Mouse (Mus musculus) liver, adult 2 months (tissue): ENCODE results near the gene Acsf2. TPM values are rescaled to one million over a fixed set of nuclear protein-coding genes. Genes with fewer than 3 reads are reported as not detected.

ENCODE experiments used
- DNase-seq: peaks from one replicate; pipeline ENCODE4 v3.0.0-alpha.2; 2011; ENCODE audit warnings: low read depth, low spot score; ENCODE audit errors: extremely low read depth
- H3K27ac ChIP-seq: fragments of 200-500 bp; replicated peaks from 2 replicates; pipeline ENCODE4 v1.5.1; 2012; ENCODE audit warnings: low read depth, mild to moderate bottlenecking, control low read depth, inconsistent platforms, low read length; ENCODE audit not compliant: insufficient read depth
- H3K27me3 ChIP-seq: fragments of 200-500 bp; 2 replicates; pipeline ENCODE4 v1.6.1; 2012; ENCODE audit warnings: mild to moderate bottlenecking, moderate library complexity, low read length, inconsistent platforms; ENCODE audit not compliant: control insufficient read depth, insufficient read depth
- H3K36me3 ChIP-seq: fragments of 200-500 bp; 2 replicates; pipeline ENCODE4 v1.6.1; 2012; ENCODE audit warnings: low read length, inconsistent platforms; ENCODE audit not compliant: control insufficient read depth, insufficient read depth
- H3K4me1 ChIP-seq: fragments of 200-500 bp; 2 replicates; pipeline ENCODE4 v1.6.1; 2011; ENCODE audit warnings: low read length; ENCODE audit not compliant: control insufficient read depth, insufficient read depth
- H3K4me3 ChIP-seq: fragments of 200-500 bp; 2 replicates; pipeline ENCODE4 v1.5.1; 2011; ENCODE audit warnings: low read depth, mild to moderate bottlenecking, control low read depth, low read length, moderate library complexity; ENCODE audit not compliant: insufficient read depth
- H3K79me2 ChIP-seq: fragments of 200-500 bp; 2 replicates; pipeline ENCODE4 v1.6.1; 2012; ENCODE audit warnings: inconsistent platforms, mild to moderate bottlenecking, low read length, moderate library complexity; ENCODE audit not compliant: control insufficient read depth, insufficient read depth
- H3K9ac ChIP-seq: fragments of 200-500 bp; 2 replicates; pipeline ENCODE4 v1.6.1; 2012; ENCODE audit warnings: low read depth, mild to moderate bottlenecking, control low read depth, inconsistent platforms, low read length
- CTCF ChIP-seq: fragments of 200-500 bp; IDR thresholded peaks from 2 replicates; pipeline ENCODE4 v1.5.1; 2011; ENCODE audit warnings: low read depth, low read length, control low read depth
- POLR2A ChIP-seq: fragments of 200-500 bp; IDR thresholded peaks from 2 replicates; pipeline ENCODE4 v1.6.1; 2011; ENCODE audit warnings: low read length, control low read depth; ENCODE audit not compliant: insufficient read depth; ENCODE audit errors: extremely low read depth
- WGBS: fragments of 180-500 bp; shearing (Covaris S2); methylation state at CpG from one replicate; pipeline ENCODE4 v1.1.7; 2018; 5-methylcytosine and 5-hydroxymethylcytosine counted together
- polyA plus RNA-seq: library from polyadenylated mRNA; depleted of rRNA; stranded (reverse); fragments of >200 nt; gene quantifications from 2 replicates; pipeline ENCODE4 v1.2.3, GENCODE M21; 2012
- total RNA-seq: library from RNA; depleted of rRNA; stranded (reverse); fragments of >200 nt; gene quantifications from 2 replicates; pipeline ENCODE4 v1.2.3, GENCODE M21; 2014

Acsf2 gene
- total and polyA plus RNA-seq, 2 experiments: 42.4 to 97.8 TPM

DNA sequence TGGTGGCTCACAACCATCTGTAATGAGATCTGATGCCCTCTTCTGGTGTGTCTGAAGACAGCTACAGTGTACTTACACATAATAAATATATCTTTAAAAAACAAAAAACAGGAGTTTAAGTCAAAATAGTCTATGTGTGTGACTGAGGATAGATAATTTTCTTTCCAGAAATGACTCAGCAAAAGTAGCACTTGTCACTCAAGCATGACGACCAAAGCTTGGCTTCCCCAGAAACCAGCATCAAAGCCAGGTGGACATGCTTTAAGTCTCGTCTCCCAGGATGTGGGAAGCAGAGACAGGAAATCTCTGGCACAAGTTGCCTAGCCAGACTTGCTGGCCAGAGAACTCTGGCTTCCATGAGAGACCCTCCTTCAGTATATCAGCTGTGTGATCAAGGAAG is 20.5 kb upstream of the Acsf2 start:
- Histone ChIP-seq H3K79me2 (no peaks in the 10 kb centered on the region), H3K36me3 (no peaks in the 10 kb centered on the region), H3K4me3 (no peak overlapping the region), H3K27ac (no peak overlapping the region), H3K4me1 (no peaks in the 10 kb centered on the region), H3K9ac (no peak overlapping the region), H3K27me3 (no peaks in the 10 kb centered on the region)
- TF ChIP-seq POLR2A (no peak), CTCF (no peak)
- WGBS: 81% methylated on average over 2 of the region's 2 CpGs
- no peak for DNase-seq

- H3K36me3 ChIP-seq: no peaks in the 10 kb centered on the region
These were observed 19.8 kb upstream of the Acsf2 start for GRCm38 (mm10) chr11:94621458-94621852.

DNA sequence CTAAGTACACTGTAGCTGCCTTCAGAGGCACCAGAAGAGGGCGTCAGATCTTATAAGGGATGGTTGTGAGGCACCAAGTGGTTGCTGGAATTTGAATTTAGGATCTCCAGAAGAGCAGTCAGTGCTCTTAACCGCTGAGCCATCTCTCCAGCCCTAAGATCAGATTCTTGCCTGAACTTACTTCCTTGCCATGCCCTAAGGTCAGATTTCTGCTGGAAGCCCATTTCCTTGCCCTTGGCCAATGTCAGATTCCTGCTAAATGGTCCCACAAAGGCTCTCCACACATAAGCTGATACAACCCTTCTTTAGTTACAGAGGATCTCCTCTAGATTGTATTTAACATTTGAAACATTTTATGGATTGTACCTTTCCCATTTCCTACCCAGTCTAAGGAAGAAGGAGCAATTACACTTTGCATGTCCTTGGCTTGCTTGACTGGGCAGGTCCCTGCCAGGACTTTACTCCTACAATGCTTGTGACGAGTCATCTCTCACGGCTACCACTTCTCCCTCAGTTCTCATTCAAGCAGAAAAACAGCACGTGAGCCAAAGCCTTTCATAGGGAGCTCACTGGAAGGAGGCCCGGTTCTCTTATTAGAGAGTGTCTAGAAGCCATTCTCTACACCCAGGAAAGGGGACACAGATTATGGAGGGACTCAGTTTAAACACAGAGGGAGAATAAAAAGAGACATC is 19.2 kb upstream of the Acsf2 start:
- Histone ChIP-seq H3K27me3 (no peaks in the 10 kb centered on the region), H3K4me3 (no peak overlapping the region), H3K36me3 (no peaks in the 10 kb centered on the region), H3K27ac (no peak overlapping the region), H3K4me1 (no peaks in the 10 kb centered on the region), H3K9ac (no peak overlapping the region), H3K79me2 (no peaks in the 10 kb centered on the region)
- 77% methylated on average over 6 of the region's 6 CpGs for WGBS
- DNase-seq: no peak
- TF ChIP-seq CTCF: no peak
- no peak for TF ChIP-seq POLR2A

More at GRCm38 (mm10) chr11:94621458-94621852, 19.8 kb upstream of the Acsf2 start:
- no peaks in the 10 kb centered on the region for H3K27me3 ChIP-seq
- TF ChIP-seq POLR2A (no peak), CTCF (no peak)
- H3K9ac ChIP-seq: no peak overlapping the region
- no peak overlapping the region for H3K27ac ChIP-seq
- H3K4me1 ChIP-seq: no peaks in the 10 kb centered on the region
- no peaks in the 10 kb centered on the region for H3K79me2 ChIP-seq
- H3K4me3 ChIP-seq: no peak overlapping the region
- no peak for DNase-seq

GRCm38 (mm10) chr11:94617646-94618045 is 16.0 kb upstream of the Acsf2 start:
- H3K9ac ChIP-seq: no peak overlapping the region
- TF ChIP-seq CTCF: no peak
- TF ChIP-seq POLR2A: no peak
- H3K79me2 ChIP-seq: no peaks in the 10 kb centered on the region
- H3K36me3 ChIP-seq: no peaks in the 10 kb centered on the region
- H3K27me3 ChIP-seq: no peaks in the 10 kb centered on the region
- DNase-seq: no peak
- H3K4me1 ChIP-seq: no peaks in the 10 kb centered on the region; the same call in 1 of the 2 replicates
- H3K4me3 ChIP-seq: no peak overlapping the region
- H3K27ac ChIP-seq: no peak overlapping the region
- WGBS: 92% methylated on average over 2 of the region's 2 CpGs

- Histone ChIP-seq H3K36me3 (no peaks in the 10 kb centered on the region), H3K27me3 (no peaks in the 10 kb centered on the region), H3K9ac (no peak overlapping the region), H3K4me3 (no peak overlapping the region), H3K79me2 (no peaks in the 10 kb centered on the region), H3K4me1 (no peaks in the 10 kb centered on the region; the same call in 1 of the 2 replicates), H3K27ac (no peak overlapping the region)
- no peak for DNase-seq
- WGBS: 47% methylated on average over 4 of the region's 4 CpGs
- TF ChIP-seq POLR2A (no peak), CTCF (no peak)
These were observed 13.8 kb upstream of the Acsf2 start for GRCm38 (mm10) chr11:94615494-94615893.

DNA sequence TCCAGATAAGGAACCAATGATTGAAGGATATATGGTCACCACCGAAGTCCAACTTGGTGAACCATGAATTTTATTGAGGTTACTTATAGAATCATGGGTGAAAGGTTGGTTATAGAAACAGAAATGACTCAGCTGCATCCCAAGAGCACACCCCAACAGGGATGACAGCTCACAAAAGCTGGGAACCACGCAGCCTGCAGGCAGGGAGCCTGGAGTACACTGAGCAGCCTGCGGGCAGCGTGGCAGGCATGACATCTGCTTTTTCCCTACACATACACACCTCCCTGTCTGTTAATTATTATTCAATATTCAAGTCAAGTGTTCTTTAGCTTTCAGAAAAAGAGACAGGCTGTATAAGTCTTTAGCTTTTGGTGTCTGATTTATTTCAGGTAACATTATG is 12.9 kb upstream of the Acsf2 start:
- Histone ChIP-seq H3K9ac (no peak overlapping the region), H3K36me3 (no peaks in the 10 kb centered on the region), H3K79me2 (no peaks in the 10 kb centered on the region), H3K27ac (no peak overlapping the region), H3K4me3 (no peak overlapping the region), H3K27me3 (no peaks in the 10 kb centered on the region), H3K4me1 (no peaks in the 10 kb centered on the region; the same call in 1 of the 2 replicates)
- 46% methylated on average over 4 of the region's 4 CpGs for whole genome bisulfite sequencing
- TF ChIP-seq POLR2A (no peak), CTCF (no peak)
- DNase-seq: no peak
